Mouse (Mus musculus): Measurements from ENCODE around the gene Sigirr. TPM values are rescaled to one million over a fixed set of nuclear protein-coding genes. Genes with fewer than 3 reads are reported as not detected.
A peak's percentile ranks its signal among the peaks of the same experiment; 100 is the strongest.

Sigirr gene
- total and polyA plus RNA-seq, 2 experiments from 2014 or later = 4.2 to 16.8 TPM

DNA sequence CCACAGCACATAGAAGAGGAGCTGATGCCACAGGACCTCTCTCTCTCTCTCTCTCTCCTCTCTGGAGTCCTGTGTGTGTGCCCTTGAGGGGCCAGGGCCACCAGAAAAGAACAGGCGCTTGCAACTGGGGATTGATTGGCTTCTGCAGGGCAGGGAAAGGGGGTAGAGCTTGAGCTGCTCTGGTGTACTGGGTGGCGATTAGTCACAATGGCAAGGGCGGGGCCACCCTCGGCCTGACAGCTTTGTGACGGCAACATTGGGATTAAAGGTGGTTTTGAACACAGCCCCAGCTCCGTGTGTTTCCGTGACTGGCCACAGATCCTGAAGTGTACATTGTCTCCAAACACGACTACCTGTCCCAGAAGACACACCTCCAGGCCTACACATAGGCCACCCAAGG, 10.1 kb downstream of the Sigirr start:
- Histone ChIP-seq H3K27me3 (ENCODE audit: control insufficient read depth, insufficient read depth, low read length) (peaks cover 35% of the 10 kb centered on the region), H3K36me3 (replicated peaks; ENCODE audit: control insufficient read depth, insufficient read depth, low read length) (no peaks in the 10 kb centered on the region), H3K9me3 (replicated peaks; ENCODE audit: control insufficient read depth, low read length) (no peaks in the 10 kb centered on the region), H3K4me2 (ENCODE audit: low read depth, low read length) (no peak overlapping the region), H3K27ac (ENCODE audit: low read depth) (no peak overlapping the region), H3K4me1 (ENCODE audit: control insufficient read depth, insufficient read depth) (no peaks in the 10 kb centered on the region), H3K4me3 (ENCODE audit: low read depth, low read length) (no peak overlapping the region), H3K9ac (replicated peaks; ENCODE audit: low read depth, low read length) (no peak overlapping the region)
- ATAC-seq (ENCODE audit: insufficient read depth, low read depth) = no peak
- DNase-seq (ENCODE audit: low spot score) = no peak
- WGBS = 70% methylated on average over 8 of the region's 8 CpGs
- TF ChIP-seq EP300 (IDR thresholded peaks at IDR 0.05; ENCODE audit: low read depth) (no peak), CTCF (IDR thresholded peaks at IDR 0.05; ENCODE audit: low read depth) (no peak)

DNA sequence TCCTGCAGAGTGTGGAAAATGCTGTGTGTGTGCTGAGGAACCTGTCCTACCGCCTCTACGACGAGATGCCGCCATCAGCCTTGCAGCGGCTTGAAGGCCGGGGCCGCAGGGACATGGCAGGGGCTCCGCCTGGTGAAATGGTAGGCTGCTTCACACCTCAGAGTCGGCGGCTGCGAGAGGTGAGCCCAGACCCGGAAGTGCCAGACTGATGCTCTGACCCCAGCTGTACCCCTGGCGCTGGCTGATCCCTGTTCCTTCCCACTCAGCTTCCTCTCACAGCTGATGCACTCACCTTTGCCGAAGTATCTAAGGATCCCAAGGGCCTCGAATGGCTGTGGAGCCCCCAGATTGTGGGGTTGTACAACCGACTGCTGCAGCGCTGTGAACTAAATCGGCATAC, 11.9 kb downstream of the Sigirr start:
- H3K4me3 ChIP-seq (ENCODE audit: low read depth, low read length) = no peak overlapping the region; the same call in 1 of the 2 replicates
- no peak overlapping the region for H3K27ac ChIP-seq (ENCODE audit: low read depth)
- H3K4me1 ChIP-seq (ENCODE audit: control insufficient read depth, insufficient read depth) = no peaks in the 10 kb centered on the region
- 9% methylated on average over 18 of the region's 18 CpGs for WGBS
- no peaks in the 10 kb centered on the region for H3K9me3 ChIP-seq (replicated peaks; ENCODE audit: control insufficient read depth, low read length)
- H3K9ac ChIP-seq (replicated peaks; ENCODE audit: low read depth, low read length) = no peak overlapping the region
- no peak for DNase-seq (ENCODE audit: low spot score)
- TF ChIP-seq CTCF (IDR thresholded peaks at IDR 0.05; ENCODE audit: low read depth) (no peak), EP300 (IDR thresholded peaks at IDR 0.05; ENCODE audit: low read depth) (no peak)
- H3K36me3 ChIP-seq (replicated peaks; ENCODE audit: control insufficient read depth, insufficient read depth, low read length) = no peaks in the 10 kb centered on the region
- no peak for ATAC-seq (ENCODE audit: insufficient read depth, low read depth)
- H3K27me3 ChIP-seq (ENCODE audit: control insufficient read depth, insufficient read depth, low read length) = peaks cover 35% of the 10 kb centered on the region
- H3K4me2 ChIP-seq (ENCODE audit: low read depth, low read length) = peak overlapping the region; percentile 25; the same call in 1 of the 2 replicates

DNA sequence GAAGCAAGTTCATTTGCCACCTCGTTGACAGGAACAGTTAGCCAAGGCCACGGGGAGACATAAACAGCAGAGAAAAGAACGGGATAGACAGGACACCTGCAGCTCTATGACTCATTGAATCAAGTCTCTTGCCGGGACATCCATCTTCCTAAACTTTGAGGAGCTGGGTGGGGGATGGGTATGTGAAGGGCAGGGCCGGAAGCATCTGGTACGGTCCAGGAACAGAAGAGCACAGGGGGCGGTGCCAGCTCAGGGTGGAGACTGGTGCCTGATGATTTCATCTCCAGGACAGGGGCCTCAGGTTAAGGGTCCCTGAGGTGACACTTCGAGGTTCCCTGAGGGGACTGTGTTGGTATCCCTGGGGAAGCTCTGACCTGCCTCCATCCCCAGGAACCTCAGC, 12.5 kb downstream of the Sigirr start:
- H3K36me3 ChIP-seq (replicated peaks; ENCODE audit: control insufficient read depth, insufficient read depth, low read length) = no peaks in the 10 kb centered on the region
- H3K4me2 ChIP-seq (ENCODE audit: low read depth, low read length) = no peak overlapping the region; the same call in 1 of the 2 replicates
- no peak overlapping the region; the same call in 1 of the 2 replicates for H3K4me3 ChIP-seq (ENCODE audit: low read depth, low read length)
- DNase-seq (ENCODE audit: low spot score) (no peak), ATAC-seq (ENCODE audit: insufficient read depth, low read depth) (no peak)
- H3K9ac ChIP-seq (replicated peaks; ENCODE audit: low read depth, low read length) = no peak overlapping the region
- 29% methylated on average over 8 of the region's 8 CpGs for WGBS
- H3K4me1 ChIP-seq (ENCODE audit: control insufficient read depth, insufficient read depth) = no peaks in the 10 kb centered on the region
- TF ChIP-seq CTCF (IDR thresholded peaks at IDR 0.05; ENCODE audit: low read depth) = no peak
- TF ChIP-seq EP300 (IDR thresholded peaks at IDR 0.05; ENCODE audit: low read depth) = no peak
- H3K9me3 ChIP-seq (replicated peaks; ENCODE audit: control insufficient read depth, low read length) = no peaks in the 10 kb centered on the region
- peaks cover 35% of the 10 kb centered on the region for H3K27me3 ChIP-seq (ENCODE audit: control insufficient read depth, insufficient read depth, low read length)
- H3K27ac ChIP-seq (ENCODE audit: low read depth) = no peak overlapping the region

DNA sequence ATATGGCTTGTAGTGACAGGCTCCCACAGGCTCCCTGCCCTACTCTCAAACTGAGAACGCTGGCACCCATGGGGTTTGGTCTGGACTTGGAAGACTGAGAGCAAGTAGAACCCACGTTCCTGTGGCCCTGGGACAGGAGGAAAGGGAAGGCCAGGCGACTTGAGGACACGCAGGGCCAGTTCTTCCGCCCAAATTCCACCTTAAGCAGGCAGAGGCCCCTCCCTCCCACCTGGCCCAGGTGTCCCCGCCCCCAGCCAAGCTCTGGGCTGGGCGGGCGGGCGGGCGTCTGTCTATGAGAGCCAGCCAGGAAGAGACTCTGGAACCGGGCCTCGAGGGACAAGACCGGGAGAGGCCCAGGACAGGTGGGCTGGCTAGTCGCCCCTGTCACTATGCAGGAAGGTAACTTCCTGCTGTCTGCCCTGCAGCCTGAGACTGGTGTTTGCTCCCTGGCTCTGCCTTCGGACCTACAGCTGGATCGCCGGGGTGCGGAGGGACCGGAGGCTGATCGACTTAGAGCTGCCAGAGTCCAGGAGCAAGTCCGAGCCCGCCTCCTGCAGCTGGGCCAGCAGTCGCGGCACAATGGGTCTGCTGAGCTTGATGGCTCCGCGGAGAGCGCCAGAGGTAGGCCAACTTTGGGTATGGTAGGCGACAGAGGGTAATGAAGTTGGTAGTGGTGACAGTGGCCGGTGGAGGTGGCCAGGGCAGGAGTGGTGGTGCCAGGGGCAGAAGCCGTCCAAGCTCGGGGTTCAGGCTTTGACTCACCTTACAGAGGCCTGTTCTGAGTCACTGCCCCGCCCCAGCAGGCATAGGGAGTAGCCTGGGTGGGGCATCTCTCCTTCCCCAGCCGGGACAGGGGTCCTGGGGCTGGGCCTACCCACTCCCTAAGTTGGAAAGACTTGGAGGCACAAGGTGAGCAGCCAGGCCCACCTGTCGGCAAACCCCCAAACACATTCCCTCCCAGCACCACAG, 20.6 kb downstream of the Sigirr start:
- H3K4me1 ChIP-seq (ENCODE audit: control insufficient read depth, insufficient read depth) = no peaks in the 10 kb centered on the region
- no peak overlapping the region for H3K9ac ChIP-seq (replicated peaks; ENCODE audit: low read depth, low read length)
- no peak overlapping the region for H3K27ac ChIP-seq (ENCODE audit: low read depth)
- ATAC-seq (ENCODE audit: insufficient read depth, low read depth) (no peak), DNase-seq (ENCODE audit: low spot score) (no peak)
- H3K9me3 ChIP-seq (replicated peaks; ENCODE audit: control insufficient read depth, low read length) = no peaks in the 10 kb centered on the region
- no peaks in the 10 kb centered on the region for H3K36me3 ChIP-seq (replicated peaks; ENCODE audit: control insufficient read depth, insufficient read depth, low read length)
- H3K4me3 ChIP-seq (ENCODE audit: low read depth, low read length) = no peak overlapping the region
- peaks cover 23% of the 10 kb centered on the region for H3K27me3 ChIP-seq (ENCODE audit: control insufficient read depth, insufficient read depth, low read length)
- 34% methylated on average over 34 of the region's 34 CpGs for WGBS
- no peak overlapping the region for H3K4me2 ChIP-seq (ENCODE audit: low read depth, low read length)
- TF ChIP-seq CTCF (IDR thresholded peaks at IDR 0.05; ENCODE audit: low read depth) (no peak), EP300 (IDR thresholded peaks at IDR 0.05; ENCODE audit: low read depth) (no peak)

DNA sequence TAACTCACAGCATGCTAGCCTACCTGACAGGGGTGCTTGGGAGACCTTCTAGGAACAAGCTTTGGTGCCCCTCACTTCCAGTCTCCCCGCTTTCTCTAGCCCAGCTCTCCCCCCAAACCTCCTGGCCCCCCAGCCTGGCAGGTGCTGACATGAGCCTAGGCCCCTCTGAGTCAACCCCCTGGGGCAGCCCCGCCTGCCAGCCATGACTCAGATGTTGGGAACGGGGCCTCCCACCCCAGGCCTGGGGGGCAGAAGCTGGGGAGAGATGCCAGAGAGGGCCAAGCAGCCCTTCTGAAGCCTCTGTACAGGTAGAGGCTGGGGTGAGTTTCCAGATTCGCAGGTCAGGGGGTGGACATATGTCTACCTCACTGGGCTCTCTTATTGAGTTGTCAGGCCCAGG, 21.5 kb downstream of the Sigirr start:
- H3K4me1 ChIP-seq (ENCODE audit: control insufficient read depth, insufficient read depth) = no peaks in the 10 kb centered on the region
- peaks cover 23% of the 10 kb centered on the region for H3K27me3 ChIP-seq (ENCODE audit: control insufficient read depth, insufficient read depth, low read length)

More for the DNA sequence above, 21.5 kb downstream of the Sigirr start:
- Histone ChIP-seq H3K27ac (ENCODE audit: low read depth) (no peak overlapping the region), H3K9ac (replicated peaks; ENCODE audit: low read depth, low read length) (no peak overlapping the region), H3K4me2 (ENCODE audit: low read depth, low read length) (no peak overlapping the region), H3K4me3 (ENCODE audit: low read depth, low read length) (no peak overlapping the region), H3K36me3 (replicated peaks; ENCODE audit: control insufficient read depth, insufficient read depth, low read length) (no peaks in the 10 kb centered on the region), H3K9me3 (replicated peaks; ENCODE audit: control insufficient read depth, low read length) (no peaks in the 10 kb centered on the region)
- 78% methylated on average over 4 of the region's 4 CpGs for WGBS
- no peak for TF ChIP-seq CTCF (IDR thresholded peaks at IDR 0.05; ENCODE audit: low read depth)
- no peak for TF ChIP-seq EP300 (IDR thresholded peaks at IDR 0.05; ENCODE audit: low read depth)
- DNase-seq (ENCODE audit: low spot score) (no peak), ATAC-seq (ENCODE audit: insufficient read depth, low read depth) (no peak)
